Mouse (Mus musculus): ENCODE results near the gene Cttnbp2.

Gene Cttnbp2

GRCm38 (mm10) chr6:18514480-18515352 is at the start of gene Cttnbp2:
Gene Cttnbp2 (minus strand): TSS chr6:18514843.
- DNase-seq, result peak; percentile 60

DNA sequence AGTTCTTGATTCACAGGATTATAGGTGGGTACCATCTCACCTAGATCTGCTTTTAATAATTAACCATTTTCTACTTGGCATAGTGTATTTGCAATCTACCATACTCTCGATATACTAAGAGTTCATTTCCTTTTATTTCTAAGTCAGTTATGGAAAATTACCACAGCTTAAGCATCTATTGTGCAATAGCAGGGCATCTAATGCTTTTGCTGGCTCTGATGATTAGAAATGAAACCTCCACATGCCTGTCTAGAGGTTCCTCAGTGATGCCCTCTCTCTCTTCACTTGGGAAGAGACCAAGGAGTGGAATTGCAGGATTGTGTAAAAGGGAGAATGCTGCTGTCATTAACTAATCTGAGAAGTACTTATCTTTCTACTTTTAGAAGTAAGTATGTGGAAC is 44.4 kb upstream of the Cttnbp2 start:
- DNase-seq, result no peak

DNA sequence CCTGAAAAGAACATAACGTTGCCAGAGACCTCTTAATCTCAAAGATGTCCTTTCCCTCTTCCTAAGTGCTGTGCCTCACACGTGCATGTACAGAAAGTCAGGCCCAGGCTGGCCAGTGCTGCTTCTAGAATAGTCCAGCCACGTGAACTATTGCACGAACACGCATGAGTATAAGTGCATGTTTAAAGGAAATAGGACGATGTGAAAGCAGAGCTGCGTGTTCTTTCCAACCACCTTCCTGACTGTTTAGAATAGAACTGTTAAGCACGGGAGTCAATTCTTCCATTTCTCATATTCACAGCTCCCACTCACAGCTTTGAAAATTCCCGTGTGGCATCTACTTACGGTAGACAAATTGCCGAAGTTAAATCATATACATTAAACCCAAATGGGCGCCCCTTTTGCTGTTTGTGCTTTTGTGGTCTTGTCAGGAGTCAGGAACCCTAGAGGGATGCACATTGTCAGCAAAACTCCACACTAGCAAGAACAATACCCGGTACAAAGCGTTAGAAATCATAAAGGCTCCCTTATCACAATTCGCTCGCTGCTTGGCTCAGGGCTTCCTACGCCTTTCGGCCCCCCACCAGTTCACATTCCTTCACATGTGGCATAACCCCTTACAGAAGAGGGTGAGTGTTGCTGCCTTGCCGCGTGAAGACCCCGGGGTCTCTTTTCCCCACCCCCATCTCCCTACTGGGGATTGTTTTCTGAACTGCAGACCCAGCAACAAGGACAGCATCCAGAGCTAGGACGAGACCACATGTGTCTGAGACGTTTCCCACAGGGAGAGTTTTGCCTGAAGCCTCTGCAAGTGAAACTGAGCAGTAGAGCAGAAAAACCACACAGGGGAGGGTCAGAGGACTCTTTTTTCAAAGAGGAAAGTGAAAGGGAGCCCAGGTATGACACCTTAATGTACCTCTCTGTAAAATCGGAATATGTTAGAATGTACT is 33.1 kb upstream of the Cttnbp2 start:
- DNase-seq, result no peak

DNA sequence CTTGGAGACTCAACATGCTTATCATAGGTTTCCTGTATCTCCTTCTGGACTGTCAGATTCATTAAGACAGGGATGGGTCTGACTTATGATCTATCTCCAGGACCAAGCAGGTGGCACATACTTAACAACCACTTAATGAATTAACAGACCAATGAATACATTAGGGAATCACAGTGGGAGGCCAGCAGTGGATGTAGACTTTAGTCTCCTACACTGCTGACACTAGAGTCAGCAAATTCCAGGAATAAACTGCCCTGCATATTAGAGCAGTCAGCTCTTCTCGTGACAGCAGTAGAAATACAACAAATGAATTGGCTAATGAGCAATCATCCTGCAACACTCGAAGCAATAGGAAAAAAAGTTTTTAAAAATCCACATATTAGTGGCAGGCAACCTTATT is 29.2 kb upstream of the Cttnbp2 start:
- no peak for DNase-seq

DNA sequence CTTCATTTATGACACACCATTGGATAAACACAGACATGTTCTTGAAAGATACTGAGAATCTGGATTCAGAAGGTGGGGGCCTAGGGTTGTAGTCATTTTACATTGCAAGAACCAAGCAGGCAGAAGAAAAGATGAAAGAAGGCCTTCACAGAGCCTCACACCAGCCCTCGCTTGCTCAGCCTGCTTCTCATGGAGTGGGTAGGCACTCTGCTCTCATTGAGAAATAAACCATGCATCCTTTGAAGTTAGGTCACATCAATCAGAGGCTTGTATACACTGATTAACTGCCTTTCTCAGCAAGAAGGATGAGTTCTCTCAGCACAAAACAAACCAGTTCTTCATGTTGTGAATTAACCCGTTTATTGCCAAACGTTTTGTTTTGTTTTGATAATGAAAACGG is 25.8 kb upstream of the Cttnbp2 start:
- DNase-seq, result no peak

GRCm38 (mm10) chr6:18530394-18530793 is 15.8 kb upstream of the Cttnbp2 start:
- DNase-seq, result no peak

GRCm38 (mm10) chr6:18517626-18518025 is 3.0 kb upstream of the Cttnbp2 start:
- DNase-seq, result no peak

- DNase-seq, result no peak
These were observed 801 bp downstream of the Cttnbp2 start for GRCm38 (mm10) chr6:18513611-18514473.

DNA sequence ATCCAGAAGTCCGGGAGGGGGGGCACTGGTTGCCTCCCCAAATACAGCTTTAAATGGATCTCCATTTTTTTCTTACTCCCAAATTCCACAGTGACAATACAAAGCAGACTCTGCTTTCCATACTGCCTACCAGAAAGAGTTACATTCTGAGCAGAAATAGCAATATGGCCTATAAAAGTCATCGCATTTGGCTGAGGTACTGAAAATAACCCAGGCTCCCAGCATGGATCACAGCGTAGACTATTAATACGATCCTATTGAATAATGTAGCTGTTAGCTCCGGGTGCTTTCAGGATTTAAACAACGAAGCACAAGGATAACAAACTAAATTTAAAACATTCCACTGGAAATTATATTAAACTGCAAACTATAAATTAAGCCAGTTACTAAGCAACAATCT is 2.8 kb downstream of the Cttnbp2 start:
- DNase-seq, result no peak

DNA sequence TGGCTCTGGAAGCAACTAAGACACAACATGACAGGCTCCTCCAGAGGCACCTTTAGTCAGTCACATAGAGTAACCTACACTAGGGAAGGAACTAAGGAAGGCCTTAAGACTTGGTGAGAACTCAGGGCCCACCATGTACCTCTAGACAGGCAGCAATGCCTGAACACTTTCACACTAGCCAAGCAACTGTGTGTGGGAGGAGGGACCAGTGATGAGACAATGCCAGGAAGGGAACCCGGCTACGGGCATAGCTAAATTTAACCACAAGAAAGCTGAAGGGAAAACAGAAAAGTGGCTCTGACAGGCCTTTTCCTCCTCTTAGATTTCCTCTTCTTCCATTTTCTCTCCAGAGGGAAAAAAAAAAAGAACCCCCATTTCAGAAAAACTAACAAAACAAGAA is 6.6 kb downstream of the Cttnbp2 start:
- peak; percentile 5 for DNase-seq

- DNase-seq, result no peak
These were observed 14.8 kb downstream of the Cttnbp2 start for GRCm38 (mm10) chr6:18499833-18500232.

DNA sequence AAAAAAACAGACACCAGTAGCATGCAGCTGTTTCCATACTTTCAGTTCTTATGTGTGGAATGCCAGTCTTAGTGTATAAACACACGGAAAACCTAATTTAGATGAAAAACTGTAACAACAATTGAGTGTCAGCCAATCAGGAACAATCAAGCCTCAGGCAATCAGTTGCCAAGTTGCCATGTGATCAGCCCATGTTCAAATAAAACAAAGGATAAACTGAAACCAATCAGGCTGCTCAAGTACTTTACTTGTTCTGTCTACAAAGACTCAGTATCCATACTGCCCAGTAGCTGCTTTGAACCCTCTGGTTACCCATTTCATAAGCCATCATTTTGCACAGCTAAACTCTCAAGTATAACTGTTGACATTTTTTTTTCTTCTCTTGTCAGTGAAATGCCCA is 21.7 kb downstream of the Cttnbp2 start:
- no peak for DNase-seq

- no peak for DNase-seq
These were observed 22.3 kb downstream of the Cttnbp2 start for GRCm38 (mm10) chr6:18492248-18492901.

DNA sequence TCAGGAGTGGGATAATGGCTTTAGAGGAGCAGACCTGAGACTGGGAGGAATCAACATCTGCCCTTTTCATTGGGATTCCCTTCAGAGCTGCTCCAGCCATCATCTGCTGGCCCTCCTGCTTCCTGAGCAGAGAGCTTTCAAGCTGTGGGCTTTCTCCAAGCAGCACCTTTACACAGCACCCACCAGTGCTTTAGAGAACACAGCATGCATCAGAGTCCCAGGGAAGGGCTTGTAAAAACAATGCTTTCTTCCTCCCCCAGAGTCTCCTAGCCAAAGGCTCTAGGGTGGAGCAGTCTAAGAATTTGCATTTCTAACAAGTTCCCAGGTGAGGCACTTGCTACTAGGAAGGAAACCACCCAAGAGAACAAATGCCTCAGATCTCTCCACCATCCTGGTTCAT is 29.6 kb downstream of the Cttnbp2 start:
- no peak for DNase-seq

GRCm38 (mm10) chr6:18484061-18484460 is 30.6 kb downstream of the Cttnbp2 start:
- DNase-seq, result no peak

- no peak for DNase-seq
These were observed 32.1 kb downstream of the Cttnbp2 start for GRCm38 (mm10) chr6:18482546-18482945.

GRCm38 (mm10) chr6:18481781-18482180 is 32.9 kb downstream of the Cttnbp2 start:
- no peak for DNase-seq

DNA sequence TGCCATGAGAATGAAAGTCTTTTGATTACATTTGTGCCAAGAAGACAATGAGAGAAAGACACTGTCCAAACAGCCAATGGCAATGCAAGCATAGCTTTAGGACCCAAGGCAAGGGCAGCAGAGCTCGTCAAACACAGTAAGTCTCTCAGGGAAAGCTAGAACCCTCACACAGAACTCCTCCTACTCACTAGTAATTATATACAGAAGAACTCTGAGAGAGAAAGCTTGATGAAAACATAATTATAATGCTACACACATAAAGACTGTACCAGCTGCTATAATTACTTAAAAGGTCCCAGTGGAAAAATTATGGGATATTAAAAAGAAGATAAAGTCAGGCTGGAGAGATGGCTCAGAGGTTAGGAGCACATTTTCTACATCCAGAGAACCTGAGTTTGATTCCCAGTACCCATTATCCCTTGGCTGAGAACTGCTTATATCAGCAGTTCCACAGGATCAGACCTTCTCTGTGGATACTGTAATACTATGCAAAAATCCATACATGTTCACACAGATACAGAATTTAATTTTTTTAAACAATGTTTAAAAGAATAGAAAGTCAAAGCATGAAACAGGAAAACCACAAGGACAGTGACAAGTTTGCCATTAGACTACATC is 37.2 kb downstream of the Cttnbp2 start:
- no peak for DNase-seq

- no peak for DNase-seq
These were observed 39.7 kb downstream of the Cttnbp2 start for GRCm38 (mm10) chr6:18474983-18475382.

GRCm38 (mm10) chr6:18474541-18474940 is 40.1 kb downstream of the Cttnbp2 start:
- DNase-seq, result no peak

GRCm38 (mm10) chr6:18469206-18469605 is 45.4 kb downstream of the Cttnbp2 start:
- no peak for DNase-seq

- no peak for DNase-seq
These were observed 46.9 kb downstream of the Cttnbp2 start for GRCm38 (mm10) chr6:18467777-18468176.

Measured in liver (tissue).